16 mouse cellular contexts compared by ENCODE assay signal in genomic region chr13:20555853-20556452, GRCm38 (mm10).
"Had no signal": no experiment of that assay in that cellular context is flagged by ENCODE, and none has a peak within 500 bp of the region (broad histone marks: within the 10 kb centered on the region; RNA-seq: fewer than 3 reads in every experiment).

No protein-coding gene starts in this region.

- H3K9ac ChIP-seq: liver, embryonic 13.5 days; stomach, embryonic 15.5 days had no signal

- H3K4me3 ChIP-seq: layer of hippocampus, adult 2 months; liver, embryonic 13.5 days; stomach, embryonic 15.5 days had no signal

- H3K4me2 ChIP-seq: liver, embryonic 13.5 days; midbrain, embryonic 11.5 days; stomach, embryonic 15.5 days had no signal

- H3K27ac ChIP-seq: kidney, postnatal 0 days; layer of hippocampus, adult 2 months; liver, embryonic 13.5 days; stomach, embryonic 15.5 days had no signal

- H3K36me3 ChIP-seq: liver, embryonic 13.5 days; stomach, embryonic 15.5 days had no signal

- DNase-seq: kidney, adult 2 months; kidney, postnatal 25 days; layer of hippocampus, adult 9-11 months; liver, embryonic 13.5 days; lung, adult 2 months; lung, postnatal 14 days; lung, postnatal 4 days; midbrain, embryonic 14.5 days; right cerebral cortex, postnatal 14 days; spleen, adult 18-20 months; thymus, adult 18-20 months; thymus, postnatal 25 days had no signal

- H3K27me3 ChIP-seq: liver, embryonic 13.5 days; stomach, embryonic 15.5 days had no signal

- H3K4me1 ChIP-seq: liver, embryonic 13.5 days; stomach, embryonic 15.5 days had no signal

- H3K9me3 ChIP-seq: liver, embryonic 13.5 days; stomach, embryonic 15.5 days had no signal
